Mouse (Mus musculus): ENCODE data around the gene Cmah. TPM values are rescaled to one million over a fixed set of nuclear protein-coding genes. Genes with fewer than 3 reads are reported as not detected.

Cmah gene
- polyA plus RNA-seq, 1 experiment from 2014 or later = 0.22 TPM

- WGBS = 85% methylated on average over 5 of the region's 5 CpGs
These were observed 103.0 kb downstream of the Cmah start for GRCm38 (mm10) chr13:24430215-24430614.

DNA sequence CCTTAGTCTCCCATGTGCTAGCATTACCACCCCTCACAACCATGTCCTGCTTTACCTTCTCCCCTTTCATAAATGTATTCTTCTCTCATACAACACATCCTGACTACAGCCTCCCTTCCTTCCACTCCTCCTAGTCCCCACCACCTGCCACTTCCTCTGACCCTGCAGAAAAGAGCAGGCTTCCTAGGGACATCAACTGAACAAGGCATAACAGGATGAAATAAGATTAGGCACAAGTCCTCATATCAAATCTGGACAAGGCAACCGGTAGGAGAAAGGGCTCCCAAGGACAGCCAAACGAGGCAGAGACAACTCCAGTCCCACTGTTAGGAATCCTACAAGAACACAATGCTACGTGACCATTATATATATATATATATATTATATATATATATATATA is 104.4 kb downstream of the Cmah start:
- Histone ChIP-seq H3K27ac (replicated peaks) (no peak overlapping the region), H3K27me3 (replicated peaks) (no peaks in the 10 kb centered on the region)

More at GRCm38 (mm10) chr13:24430215-24430614, 103.0 kb downstream of the Cmah start:
- H3K27me3 ChIP-seq (replicated peaks) = no peaks in the 10 kb centered on the region
- H3K9ac ChIP-seq (replicated peaks) = no peak overlapping the region
- no peak overlapping the region for H3K27ac ChIP-seq (replicated peaks)
- no peak overlapping the region for H3K4me2 ChIP-seq
- no peaks in the 10 kb centered on the region for H3K4me1 ChIP-seq
- ATAC-seq (ENCODE audit: low FRiP score) = no peak
- no peak overlapping the region for H3K4me3 ChIP-seq (replicated peaks)
- H3K9me3 ChIP-seq (replicated peaks) = no peaks in the 10 kb centered on the region
- H3K36me3 ChIP-seq = no peaks in the 10 kb centered on the region

DNA sequence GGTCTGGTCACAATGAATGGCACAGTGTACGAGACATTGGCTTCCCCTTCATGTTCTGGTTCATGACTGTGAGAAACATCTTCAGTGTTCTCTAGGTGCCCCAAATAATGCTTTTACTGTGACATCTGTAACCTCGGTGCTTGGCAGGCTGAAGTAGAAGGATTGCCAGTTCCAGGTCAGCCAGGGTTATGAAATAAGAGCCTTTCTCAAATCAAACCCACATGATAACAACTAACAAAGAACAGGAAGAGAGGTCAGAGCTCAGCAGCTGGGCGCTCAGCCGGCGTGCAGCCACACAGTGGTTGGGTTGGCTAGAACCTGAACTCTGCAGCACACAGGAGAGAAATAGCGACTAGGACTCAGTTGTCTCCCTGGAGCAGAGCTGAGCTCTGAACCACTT is 115.1 kb downstream of the Cmah start:
- 78% methylated on average over 6 of the region's 6 CpGs for WGBS
- H3K4me1 ChIP-seq = no peaks in the 10 kb centered on the region
- no peaks in the 10 kb centered on the region for H3K36me3 ChIP-seq
- no peak overlapping the region for H3K4me2 ChIP-seq
- no peak overlapping the region for H3K27ac ChIP-seq (replicated peaks)
- H3K27me3 ChIP-seq (replicated peaks) = no peaks in the 10 kb centered on the region
- H3K4me3 ChIP-seq (replicated peaks) = no peak overlapping the region
- H3K9me3 ChIP-seq (replicated peaks) = no peaks in the 10 kb centered on the region
- no peak overlapping the region for H3K9ac ChIP-seq (replicated peaks)
- ATAC-seq (ENCODE audit: low FRiP score) = no peak

More for the DNA sequence above, 104.4 kb downstream of the Cmah start:
- Histone ChIP-seq H3K4me3 (replicated peaks) (no peak overlapping the region), H3K4me1 (no peaks in the 10 kb centered on the region), H3K9ac (replicated peaks) (no peak overlapping the region), H3K36me3 (no peaks in the 10 kb centered on the region), H3K9me3 (replicated peaks) (no peaks in the 10 kb centered on the region), H3K4me2 (no peak overlapping the region)
- ATAC-seq (ENCODE audit: low FRiP score) = no peak
- 86% methylated on average over 3 of the region's 3 CpGs for WGBS

DNA sequence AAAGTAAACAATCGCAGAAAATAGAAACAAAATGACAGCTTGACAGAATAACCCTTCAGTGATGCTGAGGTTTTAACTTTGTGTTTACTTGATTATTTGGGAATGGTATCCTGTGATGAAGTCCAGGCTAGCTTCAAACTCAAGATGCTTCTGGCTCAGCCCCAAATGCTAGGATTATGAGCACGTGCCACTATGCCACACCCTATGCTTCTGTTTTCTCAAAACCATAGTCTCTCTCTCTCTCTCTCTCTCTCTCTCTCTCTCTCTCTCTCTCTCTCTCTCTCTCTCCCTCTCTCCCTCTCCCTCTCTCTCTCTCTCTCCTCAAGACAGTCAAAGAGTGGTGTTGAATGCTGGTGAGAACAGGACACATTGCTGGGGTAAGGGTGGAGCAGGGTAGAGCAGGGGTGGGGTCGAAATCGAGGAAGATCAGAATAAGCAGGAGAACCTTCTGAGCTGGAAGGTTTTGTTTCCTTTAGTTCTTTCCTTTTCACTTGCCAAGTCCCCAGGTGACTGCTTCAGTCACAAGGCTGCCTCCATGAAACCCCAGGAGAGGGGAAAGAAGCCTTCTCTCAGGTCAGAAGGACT is 116.7 kb downstream of the Cmah start:
- Histone ChIP-seq H3K9ac (replicated peaks) (no peak overlapping the region), H3K27ac (replicated peaks) (no peak overlapping the region), H3K9me3 (replicated peaks) (no peaks in the 10 kb centered on the region), H3K4me1 (no peaks in the 10 kb centered on the region), H3K36me3 (no peaks in the 10 kb centered on the region), H3K4me3 (replicated peaks) (no peak overlapping the region), H3K27me3 (replicated peaks) (no peaks in the 10 kb centered on the region), H3K4me2 (no peak overlapping the region)
- WGBS = 84% methylated on average over 4 of the region's 4 CpGs
- no peak for ATAC-seq (ENCODE audit: low FRiP score)

GRCm38 (mm10) chr13:24444709-24445108 is 117.5 kb downstream of the Cmah start:
- ATAC-seq (ENCODE audit: low FRiP score) = no peak
- H3K27me3 ChIP-seq (replicated peaks) = no peaks in the 10 kb centered on the region
- 77% methylated on average over 4 of the region's 4 CpGs for WGBS
- H3K9me3 ChIP-seq (replicated peaks) = no peaks in the 10 kb centered on the region
- H3K4me3 ChIP-seq (replicated peaks) = no peak overlapping the region
- H3K9ac ChIP-seq (replicated peaks) = no peak overlapping the region
- no peak overlapping the region for H3K27ac ChIP-seq (replicated peaks)
- no peaks in the 10 kb centered on the region for H3K4me1 ChIP-seq
- H3K4me2 ChIP-seq = no peak overlapping the region
- no peaks in the 10 kb centered on the region for H3K36me3 ChIP-seq

DNA sequence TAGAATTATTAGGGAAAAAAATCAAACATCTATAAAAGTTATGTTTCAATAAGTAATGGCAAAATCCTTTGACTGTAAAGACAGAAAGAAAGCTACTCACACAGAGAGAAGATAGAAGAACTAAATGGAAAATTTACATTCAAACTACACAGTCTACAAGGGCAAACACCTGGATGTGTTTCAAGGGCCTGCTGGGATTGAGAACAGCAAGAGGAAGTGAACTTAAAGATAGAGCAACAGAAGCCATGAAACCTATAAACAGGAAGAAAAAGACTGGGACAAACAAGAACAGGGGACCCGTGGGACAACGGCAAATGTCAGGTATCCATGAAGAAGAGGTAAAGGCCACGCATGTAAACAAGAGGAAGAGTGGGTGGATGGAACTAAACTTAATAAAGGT is 118.0 kb downstream of the Cmah start:
- Histone ChIP-seq H3K4me3 (replicated peaks) (no peak overlapping the region), H3K27me3 (replicated peaks) (no peaks in the 10 kb centered on the region), H3K9me3 (replicated peaks) (no peaks in the 10 kb centered on the region), H3K4me1 (no peaks in the 10 kb centered on the region), H3K4me2 (no peak overlapping the region), H3K9ac (replicated peaks) (no peak overlapping the region), H3K27ac (replicated peaks) (no peak overlapping the region), H3K36me3 (no peaks in the 10 kb centered on the region)
- no peak for ATAC-seq (ENCODE audit: low FRiP score)
- WGBS = 88% methylated on average over 3 of the region's 3 CpGs

GRCm38 (mm10) chr13:24446081-24446480 is 118.9 kb downstream of the Cmah start:
- H3K9me3 ChIP-seq (replicated peaks) = no peaks in the 10 kb centered on the region
- no peak overlapping the region for H3K9ac ChIP-seq (replicated peaks)
- no peak overlapping the region for H3K4me2 ChIP-seq
- no peak overlapping the region for H3K27ac ChIP-seq (replicated peaks)
- H3K27me3 ChIP-seq (replicated peaks) = no peaks in the 10 kb centered on the region
- 87% methylated on average over 4 of the region's 4 CpGs for WGBS
- H3K4me1 ChIP-seq = no peaks in the 10 kb centered on the region
- H3K36me3 ChIP-seq = no peaks in the 10 kb centered on the region
- no peak for ATAC-seq (ENCODE audit: low FRiP score)
- no peak overlapping the region for H3K4me3 ChIP-seq (replicated peaks)

- Histone ChIP-seq H3K4me3 (replicated peaks) (no peak overlapping the region), H3K4me2 (no peak overlapping the region), H3K9ac (replicated peaks) (no peak overlapping the region), H3K9me3 (replicated peaks) (no peaks in the 10 kb centered on the region), H3K27ac (replicated peaks) (no peak overlapping the region), H3K27me3 (replicated peaks) (no peaks in the 10 kb centered on the region), H3K4me1 (no peaks in the 10 kb centered on the region), H3K36me3 (no peaks in the 10 kb centered on the region)
- 78% methylated on average over 5 of the region's 5 CpGs for WGBS
- ATAC-seq (ENCODE audit: low FRiP score) = no peak
These were observed 119.8 kb downstream of the Cmah start for GRCm38 (mm10) chr13:24447043-24447442.

GRCm38 (mm10) chr13:24448578-24448977 is 121.4 kb downstream of the Cmah start:
- 82% methylated on average over 6 of the region's 6 CpGs for WGBS
- no peak overlapping the region for H3K27ac ChIP-seq (replicated peaks)
- no peak overlapping the region for H3K9ac ChIP-seq (replicated peaks)
- no peaks in the 10 kb centered on the region for H3K9me3 ChIP-seq (replicated peaks)
- no peaks in the 10 kb centered on the region for H3K36me3 ChIP-seq
- H3K4me2 ChIP-seq = no peak overlapping the region
- ATAC-seq (ENCODE audit: low FRiP score) = no peak
- no peaks in the 10 kb centered on the region for H3K27me3 ChIP-seq (replicated peaks)
- no peak overlapping the region for H3K4me3 ChIP-seq (replicated peaks)
- H3K4me1 ChIP-seq = no peaks in the 10 kb centered on the region

DNA sequence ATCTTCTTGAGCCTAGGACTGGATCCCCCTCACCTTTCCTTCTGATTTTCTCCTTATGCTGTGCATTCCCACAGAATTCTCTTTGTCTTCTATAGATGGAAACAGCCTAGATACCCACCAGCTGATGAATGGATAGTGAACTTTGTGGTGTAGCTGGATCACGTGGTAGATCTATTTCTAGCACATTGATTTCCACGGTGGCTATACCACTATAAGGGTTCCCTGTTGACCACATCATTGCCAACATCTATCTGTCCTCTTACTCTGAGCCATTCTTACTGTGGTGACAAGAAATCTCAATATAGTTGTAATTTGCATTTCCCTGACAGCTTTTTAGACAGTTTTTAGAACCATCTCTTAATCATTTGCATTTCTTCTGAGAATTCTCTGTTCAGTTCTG is 124.3 kb downstream of the Cmah start:
- Histone ChIP-seq H3K9me3 (replicated peaks) (no peaks in the 10 kb centered on the region), H3K27ac (replicated peaks) (no peak overlapping the region), H3K27me3 (replicated peaks) (no peaks in the 10 kb centered on the region), H3K36me3 (no peaks in the 10 kb centered on the region), H3K4me2 (no peak overlapping the region), H3K4me1 (no peaks in the 10 kb centered on the region), H3K9ac (replicated peaks) (no peak overlapping the region), H3K4me3 (replicated peaks) (no peak overlapping the region)
- 66% methylated on average over 2 of the region's 2 CpGs for WGBS
- ATAC-seq (ENCODE audit: low FRiP score) = no peak

- Histone ChIP-seq H3K4me3 (replicated peaks) (no peak overlapping the region), H3K36me3 (no peaks in the 10 kb centered on the region), H3K27me3 (replicated peaks) (no peaks in the 10 kb centered on the region), H3K4me1 (no peaks in the 10 kb centered on the region), H3K27ac (replicated peaks) (no peak overlapping the region), H3K9ac (replicated peaks) (no peak overlapping the region), H3K9me3 (replicated peaks) (no peaks in the 10 kb centered on the region), H3K4me2 (no peak overlapping the region)
- WGBS = 96% methylated on average over 5 of the region's 5 CpGs
- no peak for ATAC-seq (ENCODE audit: low FRiP score)
These were observed 126.5 kb downstream of the Cmah start for GRCm38 (mm10) chr13:24453737-24454136.

DNA sequence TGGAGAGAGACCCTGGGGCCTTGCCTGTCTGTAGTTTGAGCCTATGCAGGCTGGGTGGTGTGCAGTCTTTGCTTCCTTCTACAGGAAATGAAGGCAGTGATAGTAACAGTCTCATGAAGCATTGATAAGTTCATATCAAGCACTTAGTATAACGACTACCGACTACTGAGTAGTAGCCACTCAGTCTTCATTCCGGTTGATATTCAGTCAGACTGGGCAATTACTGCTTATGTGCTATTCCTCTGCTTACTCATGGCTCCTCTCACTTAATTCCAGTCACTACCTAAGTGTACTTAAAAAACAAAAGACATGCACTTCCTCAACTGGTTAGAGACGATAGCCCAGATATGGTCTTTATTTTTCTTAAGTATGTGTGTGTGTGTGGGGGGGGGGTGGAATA is 129.2 kb downstream of the Cmah start:
- ATAC-seq (ENCODE audit: low FRiP score) = no peak
- H3K9me3 ChIP-seq (replicated peaks) = no peaks in the 10 kb centered on the region

GRCm38 (mm10) chr13:24460517-24460916 is 133.3 kb downstream of the Cmah start:
- Histone ChIP-seq H3K4me1 (no peaks in the 10 kb centered on the region), H3K27me3 (replicated peaks) (no peaks in the 10 kb centered on the region), H3K9me3 (replicated peaks) (no peaks in the 10 kb centered on the region), H3K27ac (replicated peaks) (no peak overlapping the region), H3K4me2 (no peak overlapping the region), H3K36me3 (no peaks in the 10 kb centered on the region), H3K4me3 (replicated peaks) (no peak overlapping the region), H3K9ac (replicated peaks) (no peak overlapping the region)
- no peak for ATAC-seq (ENCODE audit: low FRiP score)
- 79% methylated on average over 5 of the region's 5 CpGs for WGBS

More for the DNA sequence above, 129.2 kb downstream of the Cmah start:
- Histone ChIP-seq H3K4me1 (no peaks in the 10 kb centered on the region), H3K36me3 (no peaks in the 10 kb centered on the region), H3K27ac (replicated peaks) (no peak overlapping the region), H3K9ac (replicated peaks) (no peak overlapping the region), H3K4me3 (replicated peaks) (no peak overlapping the region), H3K27me3 (replicated peaks) (no peaks in the 10 kb centered on the region), H3K4me2 (no peak overlapping the region)
- 93% methylated on average over 4 of the region's 4 CpGs for WGBS

Measured in neural tube, embryonic 15.5 days (tissue).